Mouse (Mus musculus) hindlimb bud, embryonic 11.5 days (tissue): ENCODE data around the gene Zic4.

Experiments
- DNase-seq: peaks from one replicate; pipeline ENCODE4 v3.0.0-alpha.2; 2012; ENCODE audit warnings: low read depth, low spot score; ENCODE audit errors: extremely low spot score

Zic4 gene

GRCm38 (mm10) chr9:91379300-91379635, 17.1 kb downstream of the Zic4 start:
- DNase-seq = no peak

DNA sequence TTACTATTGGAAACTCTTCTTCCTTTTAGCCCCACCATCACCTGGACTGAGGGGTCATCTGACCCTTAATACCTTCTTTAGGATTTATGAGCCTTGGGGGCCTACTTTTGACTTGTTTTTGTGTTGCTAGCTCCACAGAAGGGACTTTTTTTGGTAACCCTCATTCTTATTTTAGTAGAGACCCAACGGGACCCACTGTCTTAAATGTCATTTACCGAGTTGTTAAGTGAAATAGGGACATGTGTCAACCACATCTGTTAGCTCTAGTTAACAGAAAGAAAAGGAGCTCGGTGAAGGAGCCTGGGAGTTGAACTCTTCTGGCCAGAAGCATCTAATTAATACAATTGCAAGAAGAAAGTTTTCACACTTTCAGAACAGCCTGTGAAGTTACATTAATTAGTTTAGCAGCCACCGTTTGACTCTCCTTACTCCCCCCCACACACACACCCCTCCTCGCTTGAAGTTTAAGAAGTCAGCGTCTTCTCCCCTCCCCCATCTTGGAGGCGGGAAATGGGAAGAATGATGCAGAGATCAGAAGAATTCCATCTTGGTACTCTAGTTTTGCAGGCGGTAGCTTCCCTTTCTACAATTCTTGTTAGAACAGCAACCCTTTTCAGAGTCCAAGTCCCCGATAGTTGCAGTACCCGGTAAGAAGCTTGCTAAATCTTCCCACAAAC, 17.7 kb downstream of the Zic4 start:
- DNase-seq = no peak

GRCm38 (mm10) chr9:91380458-91380914, 18.3 kb downstream of the Zic4 start:
- no peak for DNase-seq

DNA sequence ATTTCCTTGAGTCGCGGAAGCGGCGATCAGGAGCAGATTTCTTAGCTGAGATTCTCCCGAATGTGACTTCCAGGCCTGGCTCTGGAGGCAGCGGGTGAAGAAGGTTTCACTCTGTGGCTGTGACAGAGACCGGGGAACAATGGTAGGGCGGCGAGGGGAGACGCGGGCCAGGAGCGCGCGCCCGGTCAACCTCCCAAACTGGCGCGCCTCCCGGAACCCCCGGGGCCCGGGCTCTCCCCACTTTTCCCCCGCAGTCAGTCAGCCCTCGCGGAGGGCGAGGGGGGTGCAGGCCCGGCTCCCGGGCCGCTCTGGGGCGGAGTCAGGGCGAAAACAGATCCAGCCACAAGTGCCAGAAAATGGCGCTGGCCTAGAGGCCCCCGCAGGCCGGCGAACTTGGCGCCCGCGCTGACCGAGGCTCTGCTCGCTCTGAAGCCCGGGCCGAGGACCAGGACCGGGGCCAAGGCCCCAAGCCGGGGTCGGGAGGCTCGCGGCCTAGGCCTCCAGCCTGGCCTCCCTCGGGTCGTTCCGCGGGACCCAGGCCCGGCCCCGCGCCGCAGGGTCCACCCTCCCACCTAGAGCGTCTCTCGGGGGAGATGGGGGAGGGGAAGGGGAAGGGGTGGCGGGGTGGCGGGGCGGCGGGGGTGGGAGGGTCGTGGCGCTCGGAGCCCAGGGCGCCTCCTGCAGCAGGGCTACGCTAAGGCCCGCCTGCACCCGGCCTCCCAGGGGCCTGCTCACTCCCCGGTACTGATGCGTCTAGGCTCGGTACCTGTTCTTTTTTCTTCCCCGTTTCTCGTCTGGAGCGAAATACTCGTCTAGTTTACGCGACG, 19.3 kb downstream of the Zic4 start:
- DNase-seq = no peak

DNA sequence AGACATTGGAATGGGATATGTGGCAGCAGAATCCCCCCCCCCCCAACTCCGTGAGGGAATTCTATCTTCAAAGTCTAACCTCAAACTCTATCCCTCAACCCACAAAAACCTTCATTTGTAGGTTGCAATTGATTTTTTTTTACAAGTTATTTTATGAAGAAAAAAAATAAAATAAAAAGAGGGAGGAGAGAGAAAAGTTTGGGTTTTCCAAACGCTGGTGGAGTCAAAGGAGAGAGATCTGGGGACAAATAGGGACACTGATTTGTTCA, 19.8 kb downstream of the Zic4 start:
- DNase-seq = no peak

DNA sequence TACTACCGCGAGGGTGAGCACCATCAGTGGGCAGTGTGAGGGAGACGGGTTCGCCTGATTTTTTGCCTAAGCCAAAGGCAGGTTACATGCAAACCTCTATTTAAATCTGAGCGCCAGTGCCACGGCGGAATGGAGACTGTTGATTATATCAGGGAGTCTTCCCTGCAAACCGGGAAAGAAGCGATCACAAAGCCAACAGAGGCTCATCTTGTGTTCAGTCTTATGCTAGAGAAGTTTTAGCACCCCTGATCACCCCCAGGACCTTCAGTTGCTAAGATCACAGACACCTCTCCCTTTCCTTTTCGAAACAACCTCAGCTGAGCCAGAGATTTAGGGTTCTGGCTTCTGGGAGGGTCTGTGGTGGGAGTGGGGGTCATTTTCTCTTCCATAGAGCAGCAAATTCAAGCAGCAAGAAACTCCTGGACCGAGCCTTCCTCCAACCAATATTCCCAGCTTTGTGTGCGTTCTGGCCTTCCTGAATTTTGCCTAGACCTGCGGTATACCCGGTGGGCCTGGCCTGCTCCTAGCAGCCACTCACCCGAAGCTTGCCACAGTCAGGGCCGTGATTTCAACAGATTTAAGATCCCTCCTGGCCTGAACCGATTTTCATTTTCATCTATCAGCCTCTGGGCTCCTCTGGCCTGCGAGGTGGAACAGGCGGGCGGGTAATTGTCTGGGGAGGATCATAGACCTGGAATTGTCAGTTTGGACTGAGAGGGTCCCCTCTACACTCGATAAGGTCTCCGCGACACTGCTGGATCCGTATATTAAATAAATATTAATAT, 20.4 kb downstream of the Zic4 start:
- DNase-seq = no peak

DNA sequence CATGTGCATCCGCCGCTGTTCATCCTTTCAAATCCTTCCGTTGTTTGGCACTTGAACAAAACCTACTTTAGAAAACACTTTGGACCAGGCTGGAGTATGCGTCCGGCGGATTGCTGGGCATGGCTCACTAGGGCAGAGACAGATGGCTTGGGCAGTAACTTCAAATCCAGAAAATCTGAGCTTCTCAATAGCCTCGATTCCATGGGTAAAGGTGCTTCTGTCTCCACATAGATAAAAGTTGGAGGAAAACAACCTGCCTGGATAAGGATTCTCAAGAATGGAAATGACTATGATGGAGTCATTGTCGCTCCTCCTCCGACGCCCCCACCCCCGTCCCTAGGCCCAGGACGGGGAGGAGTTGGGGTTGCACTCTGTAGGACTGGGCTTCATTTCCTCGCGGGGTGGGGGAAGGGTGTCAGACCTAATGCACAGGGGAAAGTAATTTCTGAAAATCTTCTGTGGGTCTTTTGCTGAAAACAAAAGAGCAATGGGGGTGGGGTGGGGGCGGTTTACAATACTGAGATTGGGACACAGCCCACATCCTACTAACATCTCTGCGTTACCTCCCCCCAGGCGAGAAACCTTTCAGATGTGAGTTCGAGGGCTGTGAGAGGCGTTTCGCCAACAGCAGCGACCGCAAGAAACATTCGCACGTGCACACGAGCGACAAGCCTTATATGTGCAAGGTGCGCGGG, 21.4 kb downstream of the Zic4 start:
- DNase-seq = no peak

GRCm38 (mm10) chr9:91384136-91384500, 21.9 kb downstream of the Zic4 start:
- DNase-seq = no peak

- no peak for DNase-seq
Measured at GRCm38 (mm10) chr9:91384693-91385560, 22.7 kb downstream of the Zic4 start.

GRCm38 (mm10) chr9:91385561-91386430, 23.6 kb downstream of the Zic4 start:
- DNase-seq = no peak

- no peak for DNase-seq
Measured at GRCm38 (mm10) chr9:91386502-91386890, 24.3 kb downstream of the Zic4 start.

GRCm38 (mm10) chr9:91386891-91387739, 24.9 kb downstream of the Zic4 start:
- no peak for DNase-seq

DNA sequence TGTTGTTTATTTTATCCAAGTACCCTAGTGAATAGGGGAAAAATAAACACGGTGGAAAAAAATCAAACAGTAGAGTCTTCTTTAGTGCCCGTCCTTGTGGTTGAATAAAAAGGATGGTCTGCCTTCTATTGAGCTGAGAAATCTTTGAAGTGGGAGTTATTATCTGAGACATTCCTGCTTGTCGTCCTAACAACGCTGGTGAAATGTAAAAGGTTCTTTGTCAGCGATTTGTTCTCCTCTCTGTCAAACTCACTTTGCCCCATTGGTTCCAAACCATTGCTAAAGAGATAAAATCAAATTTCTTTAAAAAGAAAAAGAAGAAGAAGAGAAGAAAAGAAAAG, 25.5 kb downstream of the Zic4 start:
- DNase-seq = no peak

DNA sequence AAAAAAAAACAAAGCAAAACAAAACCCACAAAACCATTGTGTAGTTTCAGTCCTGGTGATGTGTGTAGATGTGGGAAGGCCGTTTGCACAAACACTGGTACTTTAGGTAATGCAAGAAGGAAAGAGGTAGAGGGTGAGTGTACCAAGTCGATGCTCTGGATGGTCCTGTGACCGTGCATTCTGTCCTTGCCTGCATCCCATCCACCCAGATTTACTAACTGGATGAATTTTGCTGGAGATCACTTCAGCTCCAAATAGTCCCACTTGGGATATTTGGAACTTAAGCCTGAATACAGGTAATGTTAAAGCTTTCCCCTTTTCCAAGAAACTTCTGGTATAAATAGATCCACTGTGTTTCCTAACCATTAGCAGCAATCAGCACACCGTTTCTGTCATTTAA, 26.0 kb downstream of the Zic4 start:
- DNase-seq = no peak

- DNase-seq = no peak
Measured at GRCm38 (mm10) chr9:91393376-91394068, 31.3 kb downstream of the Zic4 start.

GRCm38 (mm10) chr9:91394211-91394646, 32.0 kb downstream of the Zic4 start:
- no peak for DNase-seq

DNA sequence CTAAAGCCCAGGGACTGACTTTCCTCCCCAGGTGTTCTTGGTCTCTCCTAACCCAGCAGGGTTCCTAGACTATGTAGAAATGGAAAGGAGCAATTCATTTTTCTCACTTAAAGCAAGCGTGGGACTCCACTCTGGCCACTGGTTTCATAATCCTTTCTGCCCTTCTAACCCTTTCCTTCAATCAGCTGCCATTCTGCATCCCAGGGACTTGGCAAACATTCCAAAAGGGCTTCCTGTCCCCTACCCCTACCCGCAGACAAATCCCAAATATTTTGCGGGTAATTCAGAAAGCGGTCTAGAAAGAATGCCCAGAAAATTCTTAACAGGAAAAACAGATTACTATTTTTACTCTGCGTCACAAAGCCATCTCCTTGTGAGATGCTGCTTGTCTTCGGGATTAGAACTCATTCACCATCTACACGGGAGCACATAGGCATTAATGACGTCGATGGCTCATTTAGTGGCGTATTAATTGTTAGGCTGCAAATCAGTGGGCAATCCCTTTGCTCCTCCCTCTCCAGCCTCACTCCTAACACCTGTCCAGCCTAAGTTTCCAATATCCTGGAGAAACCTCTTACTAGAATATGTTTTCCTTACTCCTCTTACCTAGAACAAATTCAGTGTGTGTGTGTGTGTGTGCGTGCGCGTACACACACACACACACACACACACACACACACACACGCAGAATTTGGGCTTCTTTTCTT, 33.0 kb downstream of the Zic4 start:
- DNase-seq = no peak

GRCm38 (mm10) chr9:91399976-91400375, 37.8 kb downstream of the Zic4 start:
- DNase-seq = no peak
